Mouse (Mus musculus) kidney, embryonic 15.5 days (tissue): Measurements from ENCODE around the gene Apbb2. TPM values are rescaled to one million over a fixed set of nuclear protein-coding genes. Genes with fewer than 3 reads are reported as not detected.
A peak's percentile ranks its signal among the peaks of the same experiment; 100 is the strongest.

Experiments
- ATAC-seq: fragments of 200-750 bp; cut with Nextera tagmentation; replicated peaks from 2 replicates; pipeline ENCODE4 v1.8.0; 2017; ENCODE audit warnings: moderate TSS enrichment; ENCODE audit not compliant: low FRiP score
- H3K27ac ChIP-seq: fragments of 300-500 bp; sonication (generic); 2 replicates; pipeline ENCODE4 v1.5.1; 2015; ENCODE audit warnings: mild to moderate bottlenecking, inconsistent platforms
- H3K27me3 ChIP-seq: fragments of 300-500 bp; sonication (generic); 2 replicates; pipeline ENCODE4 v1.6.1; 2015; ENCODE audit warnings: inconsistent platforms
- H3K36me3 ChIP-seq: fragments of 300-500 bp; sonication (generic); 2 replicates; pipeline ENCODE4 v1.6.1; 2015; ENCODE audit warnings: inconsistent platforms
- H3K4me1 ChIP-seq: fragments of 300-500 bp; sonication (generic); 2 replicates; pipeline ENCODE4 v1.6.1; 2015; ENCODE audit warnings: inconsistent platforms
- H3K4me2 ChIP-seq: fragments of 300-500 bp; sonication (generic); 2 replicates; pipeline ENCODE4 v1.6.1; 2015; ENCODE audit warnings: moderate library complexity, mild to moderate bottlenecking, inconsistent platforms
- H3K4me3 ChIP-seq: fragments of 300-500 bp; sonication (generic); replicated peaks from 2 replicates; pipeline ENCODE4 v1.5.1; 2015; ENCODE audit warnings: mild to moderate bottlenecking, inconsistent platforms
- H3K9ac ChIP-seq: fragments of 300-500 bp; sonication (generic); 2 replicates; pipeline ENCODE4 v1.6.1; 2015; ENCODE audit warnings: mild to moderate bottlenecking, inconsistent platforms
- H3K9me3 ChIP-seq: fragments of 300-500 bp; sonication (generic); replicated peaks from 2 replicates; pipeline ENCODE4 v1.6.1; 2016; ENCODE audit warnings: inconsistent platforms
- WGBS: fragments of 180-500 bp; shearing (Covaris S2); methylation state at CpG from one replicate; pipeline ENCODE4 v1.1.7; 2015; ENCODE audit warnings: mixed read lengths; 5-methylcytosine and 5-hydroxymethylcytosine counted together
- polyA plus RNA-seq: library from polyadenylated mRNA; unstranded; fragments of >200 nt; fragmentation: Nextera tagmentation; extraction: Ambion mirVana; gene quantifications from 2 replicates; pipeline ENCODE4 v1.2.1, GENCODE M21; 2015

Gene Apbb2
- polyA plus RNA-seq, 1 experiment from 2014 or later = 65.4 TPM

DNA sequence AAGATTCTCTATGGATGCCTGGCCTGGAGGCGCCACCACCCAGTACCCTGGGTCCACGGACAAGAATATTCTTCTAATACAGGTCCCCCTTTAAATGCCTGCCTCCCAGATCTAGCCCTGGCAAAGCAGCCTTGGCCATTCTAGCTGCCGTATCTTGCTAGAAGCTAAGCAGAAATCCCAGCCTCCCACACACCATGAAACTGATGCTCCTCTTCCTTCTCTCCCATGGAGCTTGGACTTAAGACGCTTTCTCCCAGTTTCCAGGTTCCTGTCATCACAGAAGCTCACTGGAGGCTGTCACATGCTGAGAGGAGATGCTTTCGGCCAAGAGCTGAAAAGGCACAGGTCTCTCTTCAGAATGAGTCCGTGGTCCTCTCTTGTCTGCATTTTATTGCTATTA lies 213.3 kb downstream of the Apbb2 start:
- Histone ChIP-seq H3K4me3 (no peak overlapping the region), H3K27ac (0 out of 2 replicates have a peak overlapping the region, but pooled peaks have one; percentile 45)
- no peak for ATAC-seq

DNA sequence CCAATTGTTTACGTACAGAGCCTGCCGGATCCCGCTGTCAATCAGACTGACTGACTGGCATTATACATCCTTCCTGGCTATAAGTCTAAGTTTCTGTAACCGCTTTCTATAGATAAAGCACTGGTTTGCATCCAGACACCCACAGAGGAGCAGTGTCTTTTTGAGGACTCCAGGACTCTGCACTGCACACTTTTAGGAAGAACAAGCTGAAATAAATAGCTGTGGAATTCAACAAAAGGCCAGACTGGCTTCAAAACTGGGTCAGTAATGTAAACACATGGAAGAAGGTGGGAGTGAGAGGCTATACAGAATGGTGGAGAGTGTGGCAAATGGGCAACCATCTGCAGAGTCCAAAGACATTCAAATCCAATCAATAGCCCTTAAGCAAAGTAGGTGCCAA lies 218.0 kb downstream of the Apbb2 start:
- no peak for ATAC-seq
- H3K4me1 ChIP-seq = peaks cover 10% of the 10 kb centered on the region
- no peaks in the 10 kb centered on the region for H3K27me3 ChIP-seq
- no peak overlapping the region for H3K4me3 ChIP-seq
- H3K9ac ChIP-seq = no peak overlapping the region
- H3K36me3 ChIP-seq = peaks cover 12% of the 10 kb centered on the region
- WGBS = 94% methylated on average over 4 of the region's 4 CpGs
- no peaks in the 10 kb centered on the region for H3K9me3 ChIP-seq
- no peak overlapping the region for H3K4me2 ChIP-seq
- no peak overlapping the region for H3K27ac ChIP-seq

More for the DNA sequence above, 213.3 kb downstream of the Apbb2 start:
- H3K9me3 ChIP-seq = no peaks in the 10 kb centered on the region
- H3K4me2 ChIP-seq = no peak overlapping the region
- WGBS = 71% methylated on average over 6 of the region's 6 CpGs
- H3K36me3 ChIP-seq = no peaks in the 10 kb centered on the region; the same call in 1 of the 2 replicates
- no peak overlapping the region for H3K9ac ChIP-seq
- H3K27me3 ChIP-seq = no peaks in the 10 kb centered on the region
- H3K4me1 ChIP-seq = peaks cover 24% of the 10 kb centered on the region

DNA sequence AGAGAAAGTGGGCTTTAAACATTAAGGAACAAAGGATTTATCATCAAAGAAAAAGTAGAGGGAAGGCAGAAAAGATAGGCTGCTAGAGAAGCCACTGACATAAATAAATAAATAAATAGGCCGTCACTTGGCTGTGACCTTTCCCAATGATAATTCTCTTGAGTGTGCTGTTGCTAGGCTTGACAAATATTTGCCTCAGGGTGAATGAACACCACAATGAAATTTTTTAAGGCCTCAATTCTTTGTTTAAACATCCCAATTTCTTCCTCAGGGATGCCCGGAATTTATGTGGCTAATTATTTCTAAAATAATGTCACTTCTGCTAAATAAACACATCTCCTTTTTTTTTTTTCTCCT lies 219.3 kb downstream of the Apbb2 start:
- H3K4me3 ChIP-seq = no peak overlapping the region
- H3K9ac ChIP-seq = no peak overlapping the region
- H3K4me1 ChIP-seq = peaks cover 4% of the 10 kb centered on the region; the same call in 1 of the 2 replicates
- H3K4me2 ChIP-seq = no peak overlapping the region
- no peaks in the 10 kb centered on the region for H3K27me3 ChIP-seq
- peaks cover 12% of the 10 kb centered on the region for H3K36me3 ChIP-seq
- no peak for ATAC-seq
- H3K27ac ChIP-seq = peak overlapping the region; percentile 30; the same call in 1 of the 2 replicates
- H3K9me3 ChIP-seq = no peaks in the 10 kb centered on the region
- WGBS = 76% methylated on average over 2 of the region's 2 CpGs

DNA sequence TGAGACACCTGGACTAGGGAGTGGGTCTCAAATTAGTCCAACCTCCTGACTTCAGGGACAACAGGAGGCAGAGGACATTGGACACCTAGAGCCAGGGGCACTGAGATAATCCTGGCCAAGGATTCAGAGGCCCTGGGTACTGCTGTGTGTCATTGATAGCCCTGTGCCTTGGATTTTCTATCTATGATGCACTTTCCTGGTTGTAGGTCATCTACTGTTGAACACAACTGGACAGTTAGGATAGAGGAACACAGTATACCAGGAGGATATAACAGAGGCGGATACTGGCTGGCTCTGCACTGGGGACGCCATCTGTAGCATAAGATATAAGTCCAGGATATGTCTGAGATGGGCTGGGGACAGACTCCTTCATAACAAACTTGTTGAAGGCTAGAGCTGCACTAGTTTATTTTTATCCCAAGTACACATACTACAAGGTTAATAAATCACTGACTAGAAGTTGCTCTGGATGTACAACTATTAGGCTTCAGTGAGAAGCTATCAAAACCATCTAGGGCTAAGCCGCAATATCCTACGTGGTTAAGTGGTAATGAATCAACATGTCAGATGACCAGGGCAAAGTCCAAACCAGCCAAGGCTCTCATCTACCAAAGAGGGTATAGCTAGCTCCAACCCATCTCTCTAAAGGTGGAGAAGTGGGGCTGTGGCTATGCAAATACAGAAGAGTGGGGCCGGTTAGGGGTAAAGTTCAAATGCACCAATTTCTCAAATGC lies 219.9 kb downstream of the Apbb2 start:
- H3K27ac ChIP-seq = peak overlapping the region; percentile 49

DNA sequence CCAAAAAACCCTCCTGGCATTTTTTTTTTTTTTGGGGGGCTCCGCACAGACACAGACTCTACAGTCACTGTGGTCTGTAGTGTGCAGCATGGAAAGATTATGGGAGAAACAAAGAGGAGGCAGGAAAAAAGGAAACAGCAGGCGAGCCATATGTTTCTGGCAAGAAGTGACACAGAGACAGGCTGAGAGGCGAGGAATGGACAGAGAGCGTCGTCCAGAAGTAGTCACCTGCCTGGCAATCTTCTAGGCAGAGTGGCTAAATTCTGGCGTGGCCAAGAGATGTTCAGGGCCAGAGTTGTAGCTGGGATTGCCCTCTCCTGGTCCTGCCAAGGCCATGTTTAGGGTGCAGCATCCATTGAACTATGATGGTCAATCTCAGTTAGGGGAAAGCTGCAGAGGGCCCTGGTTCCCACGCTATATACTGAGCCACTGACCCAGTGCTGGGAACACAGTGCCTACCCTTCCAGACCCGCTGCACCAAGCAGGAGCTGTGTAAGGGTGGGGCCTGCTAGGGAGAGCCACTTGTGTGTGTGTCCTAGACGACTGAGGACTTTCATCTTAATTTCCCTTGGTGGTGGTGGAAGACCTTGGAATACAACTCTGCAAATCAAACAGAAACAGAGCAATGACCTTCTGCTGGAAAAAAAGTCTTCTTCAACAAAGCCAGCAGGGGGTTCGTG lies 224.7 kb downstream of the Apbb2 start:
- H3K27ac ChIP-seq = no peak overlapping the region
- H3K9me3 ChIP-seq = no peaks in the 10 kb centered on the region
- peaks cover 4% of the 10 kb centered on the region; the same call in 1 of the 2 replicates for H3K4me1 ChIP-seq
- ATAC-seq = no peak
- 84% methylated on average over 10 of the region's 10 CpGs for WGBS
- H3K4me2 ChIP-seq = no peak overlapping the region
- H3K4me3 ChIP-seq = no peak overlapping the region
- H3K27me3 ChIP-seq = no peaks in the 10 kb centered on the region
- H3K9ac ChIP-seq = no peak overlapping the region
- peaks cover 20% of the 10 kb centered on the region for H3K36me3 ChIP-seq

More for the DNA sequence above, 219.9 kb downstream of the Apbb2 start:
- WGBS = 72% methylated on average over 5 of the region's 5 CpGs
- peak; percentile 85 for ATAC-seq
- no peak overlapping the region for H3K9ac ChIP-seq
- H3K36me3 ChIP-seq = peaks cover 12% of the 10 kb centered on the region
- H3K4me1 ChIP-seq = peaks cover 4% of the 10 kb centered on the region; the same call in 1 of the 2 replicates
- no peak overlapping the region for H3K4me2 ChIP-seq
- H3K9me3 ChIP-seq = no peaks in the 10 kb centered on the region
- no peaks in the 10 kb centered on the region for H3K27me3 ChIP-seq
- H3K4me3 ChIP-seq = no peak overlapping the region

DNA sequence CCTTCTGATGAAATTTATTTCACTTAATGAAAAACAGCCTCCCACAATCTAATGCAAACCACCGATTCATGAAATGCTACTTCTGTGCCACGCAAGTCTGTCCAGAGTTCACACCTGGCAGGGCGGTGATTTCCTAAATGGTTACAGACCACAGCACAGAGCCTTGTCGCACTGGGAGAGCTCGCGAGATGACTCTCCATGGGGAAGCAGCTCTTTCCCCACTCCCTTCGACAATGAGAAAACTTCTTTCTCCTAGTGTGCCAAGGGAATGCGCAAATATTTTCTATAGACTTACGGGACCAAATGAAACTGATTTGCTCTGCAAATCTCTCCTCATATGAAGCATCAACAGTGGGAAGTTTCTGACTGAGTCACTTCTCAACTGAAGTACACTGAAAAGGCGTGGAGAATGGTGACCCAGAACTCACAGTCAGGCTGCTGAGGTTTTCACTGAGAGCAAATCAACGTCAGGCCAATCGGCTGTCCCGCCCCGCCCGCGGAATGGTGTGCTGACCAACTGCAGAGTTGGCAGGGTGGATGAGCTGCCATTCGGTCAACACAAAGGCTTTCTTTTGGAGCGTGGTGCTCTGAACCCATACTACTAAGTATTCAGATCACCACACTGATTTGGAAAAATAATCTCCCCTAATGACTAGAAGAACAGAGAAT lies 225.6 kb downstream of the Apbb2 start:
- 69% methylated on average over 18 of the region's 18 CpGs for WGBS
- ATAC-seq = no peak

DNA sequence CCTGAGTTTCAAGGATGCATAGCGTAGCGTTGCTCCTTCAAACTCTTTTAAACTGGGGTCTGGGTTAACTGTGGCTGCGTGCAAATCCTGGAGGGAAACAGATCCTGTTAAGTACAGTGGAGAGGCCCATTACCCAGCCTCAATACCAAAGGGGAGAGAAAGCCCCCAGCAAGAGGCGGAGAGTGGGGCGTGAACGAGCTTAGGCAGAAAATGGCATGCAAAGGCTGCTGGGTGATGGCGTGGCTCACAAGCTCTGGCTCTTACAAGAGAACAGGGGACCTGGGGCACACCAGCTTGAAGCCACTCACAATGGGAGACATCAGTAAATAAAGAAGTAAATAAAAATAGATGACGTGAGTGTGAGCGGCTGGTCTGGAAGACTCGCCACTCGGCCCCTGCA lies 226.8 kb downstream of the Apbb2 start:
- 0 out of 2 replicates have a peak, but pooled peaks cover 3% of the 10 kb centered on the region for H3K4me1 ChIP-seq
- no peak overlapping the region for H3K4me3 ChIP-seq
- H3K27ac ChIP-seq = peak overlapping the region; percentile 16; the same call in 1 of the 2 replicates
- H3K9ac ChIP-seq = no peak overlapping the region
- no peaks in the 10 kb centered on the region for H3K27me3 ChIP-seq
- no peak for ATAC-seq
- 80% methylated on average over 11 of the region's 11 CpGs for WGBS
- no peaks in the 10 kb centered on the region for H3K9me3 ChIP-seq
- no peak overlapping the region for H3K4me2 ChIP-seq
- peaks cover 11% of the 10 kb centered on the region for H3K36me3 ChIP-seq

More for the DNA sequence above, 225.6 kb downstream of the Apbb2 start:
- peaks cover 14% of the 10 kb centered on the region for H3K36me3 ChIP-seq
- H3K4me2 ChIP-seq = no peak overlapping the region
- H3K9ac ChIP-seq = no peak overlapping the region
- H3K4me1 ChIP-seq = 0 out of 2 replicates have a peak, but pooled peaks cover 3% of the 10 kb centered on the region
- no peaks in the 10 kb centered on the region for H3K9me3 ChIP-seq
- H3K4me3 ChIP-seq = no peak overlapping the region
- H3K27ac ChIP-seq = 0 out of 2 replicates have a peak overlapping the region, but pooled peaks have one; percentile 33
- H3K27me3 ChIP-seq = no peaks in the 10 kb centered on the region

DNA sequence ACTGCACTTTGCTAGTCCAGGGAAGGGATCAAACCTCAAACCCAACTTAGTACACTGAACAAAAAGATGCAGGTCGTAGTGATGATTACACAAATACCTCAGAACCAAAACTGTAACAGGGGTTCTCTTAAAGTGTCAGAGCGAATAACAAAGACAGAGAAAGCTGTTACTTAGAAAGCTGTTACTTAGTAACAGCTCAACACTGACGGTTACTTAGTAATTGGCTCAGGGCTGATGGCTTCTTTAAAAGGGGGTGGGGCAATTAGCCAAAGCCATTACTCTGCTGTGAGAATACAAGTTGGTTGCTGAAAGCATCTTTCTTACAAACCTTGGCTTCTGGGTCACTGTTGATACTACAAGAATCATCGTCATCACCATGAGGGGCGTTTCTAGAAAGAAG lies 227.3 kb downstream of the Apbb2 start:
- H3K9ac ChIP-seq = no peak overlapping the region
- no peak overlapping the region for H3K4me3 ChIP-seq
- 0 out of 2 replicates have a peak, but pooled peaks cover 3% of the 10 kb centered on the region for H3K4me1 ChIP-seq
- ATAC-seq = no peak; the same call in 1 of the 2 replicates
- WGBS = 78% methylated on average over 5 of the region's 5 CpGs
- H3K27me3 ChIP-seq = no peaks in the 10 kb centered on the region
- peaks cover 8% of the 10 kb centered on the region for H3K36me3 ChIP-seq
- no peaks in the 10 kb centered on the region for H3K9me3 ChIP-seq
- H3K27ac ChIP-seq = peak overlapping the region; percentile 75
- no peak overlapping the region for H3K4me2 ChIP-seq

DNA sequence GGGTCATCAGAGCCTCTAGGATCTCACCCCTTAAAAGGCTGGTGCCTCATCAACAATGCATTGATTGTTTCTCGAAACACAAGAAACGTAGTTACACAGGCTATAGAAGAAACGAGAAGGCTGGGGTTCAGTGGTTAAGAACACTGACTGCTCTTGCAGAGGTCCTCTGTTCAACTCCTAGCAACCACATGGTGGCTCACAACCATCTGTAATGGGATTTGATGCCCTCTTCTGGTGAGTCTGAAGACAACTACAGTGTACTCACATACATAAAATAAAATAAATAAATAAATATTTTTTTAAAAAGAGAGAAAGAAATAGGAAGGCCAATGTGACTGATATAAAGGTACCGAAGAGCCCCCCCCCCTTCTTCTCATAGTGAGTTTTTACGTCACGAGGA lies 228.0 kb downstream of the Apbb2 start:
- Histone ChIP-seq H3K4me3 (no peak overlapping the region), H3K36me3 (peaks cover 8% of the 10 kb centered on the region), H3K27ac (0 out of 2 replicates have a peak overlapping the region, but pooled peaks have one; percentile 75), H3K9ac (no peak overlapping the region), H3K27me3 (no peaks in the 10 kb centered on the region), H3K9me3 (no peaks in the 10 kb centered on the region), H3K4me2 (no peak overlapping the region), H3K4me1 (0 out of 2 replicates have a peak, but pooled peaks cover 3% of the 10 kb centered on the region)
- ATAC-seq = no peak
- WGBS = 87% methylated on average over 6 of the region's 6 CpGs

DNA sequence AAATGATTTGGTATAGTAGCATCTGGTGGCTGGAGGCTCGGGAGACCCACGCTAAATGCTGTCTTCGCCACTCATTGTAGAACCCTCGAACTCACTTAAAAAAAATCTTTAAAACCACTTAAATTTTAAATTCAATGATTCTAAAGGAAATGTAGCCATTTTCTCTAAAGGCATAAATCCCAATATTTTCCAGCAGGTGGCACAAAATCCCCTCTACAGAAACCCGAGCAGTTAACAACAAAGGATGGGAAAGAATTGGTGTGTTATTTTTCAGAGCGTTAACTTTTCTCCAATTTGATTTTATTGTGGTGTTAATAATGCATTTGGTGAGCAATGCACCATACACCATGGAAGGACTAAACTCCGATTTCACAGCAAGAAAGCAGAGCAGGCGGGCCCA lies 231.1 kb downstream of the Apbb2 start:
- Histone ChIP-seq H3K36me3 (peaks cover 15% of the 10 kb centered on the region), H3K27ac (no peak overlapping the region), H3K27me3 (no peaks in the 10 kb centered on the region), H3K4me3 (no peak overlapping the region), H3K4me2 (no peak overlapping the region), H3K4me1 (0 out of 2 replicates have a peak, but pooled peaks cover 7% of the 10 kb centered on the region), H3K9ac (no peak overlapping the region), H3K9me3 (no peaks in the 10 kb centered on the region)
- WGBS = 66% methylated on average over 8 of the region's 8 CpGs
- no peak for ATAC-seq

DNA sequence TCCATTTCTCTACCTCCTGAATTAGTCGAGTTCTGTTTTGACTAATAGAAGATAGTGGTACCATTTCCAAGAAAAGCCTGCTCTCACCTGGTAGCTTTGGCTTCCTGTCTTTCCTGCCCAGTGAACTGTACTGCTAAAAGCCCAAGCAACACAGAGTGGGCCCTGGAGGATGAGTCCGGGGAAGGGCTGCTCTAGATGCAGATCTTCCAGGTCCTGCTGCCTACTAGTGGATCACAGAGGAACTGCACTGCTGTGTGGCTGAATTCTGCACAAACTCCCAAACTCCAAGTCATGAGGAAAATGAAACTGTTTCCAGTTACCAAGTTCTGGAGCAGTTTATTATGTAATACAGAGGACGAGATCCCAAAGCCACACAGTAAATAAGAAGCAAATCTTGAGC lies 232.9 kb downstream of the Apbb2 start:
- Histone ChIP-seq H3K27me3 (no peaks in the 10 kb centered on the region), H3K9ac (no peak overlapping the region), H3K4me2 (no peak overlapping the region), H3K4me3 (no peak overlapping the region), H3K36me3 (peaks cover 15% of the 10 kb centered on the region), H3K9me3 (no peaks in the 10 kb centered on the region), H3K27ac (no peak overlapping the region), H3K4me1 (0 out of 2 replicates have a peak, but pooled peaks cover 7% of the 10 kb centered on the region)
- no peak for ATAC-seq
- WGBS = 42% methylated on average over 3 of the region's 3 CpGs
